Mouse (Mus musculus) cerebellum, postnatal 4 days (tissue): ENCODE data around the gene Olfr328.
A peak's percentile ranks its signal among the peaks of the same experiment; 100 is the strongest.
"Not testable (repeated sequence)": the region's sequence is repeated elsewhere in the genome, so short reads cannot be mapped to it uniquely, and the experiment has no call there.

Experiments used
- DNase-seq, 2 experiments: peaks; one replicate each; pipeline ENCODE4 v3.0.0; 2022; ENCODE audit warnings: low spot score in 2 of 2, mixed read lengths in 1 of 2

Olfr328 gene

GRCm38 (mm10) chr11:58555536-58555935 lies at the start of gene Olfr328:
Gene Olfr328 (minus strand): TSS chr11:58555636.
- no peak for DNase-seq

- no peak for DNase-seq
These were observed 49.8 kb upstream of the Olfr328 start for GRCm38 (mm10) chr11:58605228-58605627.

- DNase-seq: no peak
These were observed 49.3 kb upstream of the Olfr328 start for GRCm38 (mm10) chr11:58604688-58605087.

GRCm38 (mm10) chr11:58602800-58603560 lies 47.5 kb upstream of the Olfr328 start:
- DNase-seq: no peak

GRCm38 (mm10) chr11:58602062-58602461 lies 46.6 kb upstream of the Olfr328 start:
- no peak for DNase-seq

GRCm38 (mm10) chr11:58597837-58598236 lies 42.4 kb upstream of the Olfr328 start:
- DNase-seq: no peak

- DNase-seq: no peak
These were observed 39.4 kb upstream of the Olfr328 start, which contains the start of gene Olfr324 for GRCm38 (mm10) chr11:58594814-58595213. Gene Olfr324 (plus strand): TSS chr11:58595114.

- no peak for DNase-seq
These were observed 33.3 kb upstream of the Olfr328 start for GRCm38 (mm10) chr11:58588620-58589250.

GRCm38 (mm10) chr11:58587898-58588348 lies 32.5 kb upstream of the Olfr328 start:
- peak in 1 of 2 experiments; percentile 56 for DNase-seq

GRCm38 (mm10) chr11:58578636-58579035 lies 23.2 kb upstream of the Olfr328 start:
- no peak for DNase-seq

- no peak for DNase-seq
These were observed 22.0 kb upstream of the Olfr328 start, which contains the start of gene Olfr325 for GRCm38 (mm10) chr11:58577430-58577829. Gene Olfr325 (plus strand): TSS chr11:58577730.

- no peak for DNase-seq
These were observed 15.0 kb upstream of the Olfr328 start, which contains the start of gene Olfr224 for GRCm38 (mm10) chr11:58570405-58570804. Gene Olfr224 (minus strand): TSS chr11:58570553.

- no peak for DNase-seq
These were observed 9.1 kb downstream of the Olfr328 start, which contains the start of gene Olfr329-ps for GRCm38 (mm10) chr11:58546322-58546721. Gene Olfr329-ps (minus strand): TSS chr11:58546422.

GRCm38 (mm10) chr11:58534736-58535135 lies 20.7 kb downstream of the Olfr328 start, which contains the start of gene Olfr330:
Gene Olfr330 (minus strand): TSS chr11:58534836.
- not testable (repeated sequence) for DNase-seq

GRCm38 (mm10) chr11:58519756-58520155 lies 35.7 kb downstream of the Olfr328 start:
- peak; percentile 25 to 38 for DNase-seq

- peak; percentile 80 to 98 for DNase-seq
These were observed 36.5 kb downstream of the Olfr328 start for GRCm38 (mm10) chr11:58518916-58519315.

- DNase-seq: not testable (repeated sequence)
These were observed 46.4 kb downstream of the Olfr328 start for GRCm38 (mm10) chr11:58509058-58509457.

- DNase-seq: not testable (repeated sequence)
These were observed 53.0 kb downstream of the Olfr328 start, which contains the start of gene Olfr331 for GRCm38 (mm10) chr11:58502472-58502871. Gene Olfr331 (minus strand): TSS chr11:58502572.
